Mouse (Mus musculus) liver, adult 2 months (tissue): ENCODE measurements around the gene Fgf23. TPM values are rescaled to one million over a fixed set of nuclear protein-coding genes. Genes with fewer than 3 reads are reported as not detected.
A peak's percentile ranks its signal among the peaks of the same experiment; 100 is the strongest.

Experiments
- DNase-seq: peaks from one replicate; pipeline ENCODE4 v3.0.0-alpha.2; 2011; ENCODE audit warnings: low read depth, low spot score; ENCODE audit errors: extremely low read depth
- H3K27ac ChIP-seq: fragments of 200-500 bp; replicated peaks from 2 replicates; pipeline ENCODE4 v1.5.1; 2012; ENCODE audit warnings: low read depth, mild to moderate bottlenecking, control low read depth, inconsistent platforms, low read length; ENCODE audit not compliant: insufficient read depth
- H3K27me3 ChIP-seq: fragments of 200-500 bp; 2 replicates; pipeline ENCODE4 v1.6.1; 2012; ENCODE audit warnings: mild to moderate bottlenecking, moderate library complexity, low read length, inconsistent platforms; ENCODE audit not compliant: control insufficient read depth, insufficient read depth
- H3K36me3 ChIP-seq: fragments of 200-500 bp; 2 replicates; pipeline ENCODE4 v1.6.1; 2012; ENCODE audit warnings: low read length, inconsistent platforms; ENCODE audit not compliant: control insufficient read depth, insufficient read depth
- H3K4me1 ChIP-seq: fragments of 200-500 bp; 2 replicates; pipeline ENCODE4 v1.6.1; 2011; ENCODE audit warnings: low read length; ENCODE audit not compliant: control insufficient read depth, insufficient read depth
- H3K4me3 ChIP-seq: fragments of 200-500 bp; 2 replicates; pipeline ENCODE4 v1.5.1; 2011; ENCODE audit warnings: low read depth, mild to moderate bottlenecking, control low read depth, low read length, moderate library complexity; ENCODE audit not compliant: insufficient read depth
- H3K79me2 ChIP-seq: fragments of 200-500 bp; 2 replicates; pipeline ENCODE4 v1.6.1; 2012; ENCODE audit warnings: inconsistent platforms, mild to moderate bottlenecking, low read length, moderate library complexity; ENCODE audit not compliant: control insufficient read depth, insufficient read depth
- H3K9ac ChIP-seq: fragments of 200-500 bp; 2 replicates; pipeline ENCODE4 v1.6.1; 2012; ENCODE audit warnings: low read depth, mild to moderate bottlenecking, control low read depth, inconsistent platforms, low read length
- CTCF ChIP-seq: fragments of 200-500 bp; IDR thresholded peaks from 2 replicates; pipeline ENCODE4 v1.5.1; 2011; ENCODE audit warnings: low read depth, low read length, control low read depth
- POLR2A ChIP-seq: fragments of 200-500 bp; IDR thresholded peaks from 2 replicates; pipeline ENCODE4 v1.6.1; 2011; ENCODE audit warnings: low read length, control low read depth; ENCODE audit not compliant: insufficient read depth; ENCODE audit errors: extremely low read depth
- WGBS: fragments of 180-500 bp; shearing (Covaris S2); methylation state at CpG from one replicate; pipeline ENCODE4 v1.1.7; 2018; 5-methylcytosine and 5-hydroxymethylcytosine counted together
- polyA plus RNA-seq: library from polyadenylated mRNA; depleted of rRNA; stranded (reverse); fragments of >200 nt; gene quantifications from 2 replicates; pipeline ENCODE4 v1.2.3, GENCODE M21; 2012
- total RNA-seq: library from RNA; depleted of rRNA; stranded (reverse); fragments of >200 nt; gene quantifications from 2 replicates; pipeline ENCODE4 v1.2.3, GENCODE M21; 2014

Gene Fgf23
- total and polyA plus RNA-seq, 2 experiments, result not detected

DNA sequence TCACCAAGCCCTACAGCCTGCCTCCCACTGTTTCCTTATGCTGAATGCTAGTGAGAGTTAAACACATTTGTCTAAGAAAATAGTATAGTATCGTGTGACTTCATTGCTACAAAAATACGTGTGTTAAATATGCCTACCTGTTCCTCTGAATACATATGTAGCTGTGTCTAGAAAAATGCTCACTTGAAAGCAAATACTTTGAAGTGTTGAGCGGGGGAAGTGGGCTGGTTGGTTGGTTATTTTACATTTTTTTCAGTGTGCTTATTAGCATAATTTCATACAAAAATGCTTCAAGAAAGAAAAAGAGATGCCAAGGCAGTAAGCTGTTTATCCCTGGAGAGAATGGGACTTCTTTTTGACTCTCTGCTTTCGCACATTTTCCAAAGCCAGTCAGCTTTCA is 12.7 kb upstream of the Fgf23 start:
- Histone ChIP-seq H3K27ac (no peak overlapping the region), H3K4me1 (no peaks in the 10 kb centered on the region), H3K9ac (no peak overlapping the region), H3K27me3 (peaks cover 3% of the 10 kb centered on the region; the same call in 1 of the 2 replicates), H3K79me2 (no peaks in the 10 kb centered on the region), H3K36me3 (no peaks in the 10 kb centered on the region), H3K4me3 (no peak overlapping the region)
- WGBS, result 83% methylated on average over 4 of the region's 4 CpGs
- no peak for DNase-seq
- no peak for TF ChIP-seq CTCF
- no peak for TF ChIP-seq POLR2A

DNA sequence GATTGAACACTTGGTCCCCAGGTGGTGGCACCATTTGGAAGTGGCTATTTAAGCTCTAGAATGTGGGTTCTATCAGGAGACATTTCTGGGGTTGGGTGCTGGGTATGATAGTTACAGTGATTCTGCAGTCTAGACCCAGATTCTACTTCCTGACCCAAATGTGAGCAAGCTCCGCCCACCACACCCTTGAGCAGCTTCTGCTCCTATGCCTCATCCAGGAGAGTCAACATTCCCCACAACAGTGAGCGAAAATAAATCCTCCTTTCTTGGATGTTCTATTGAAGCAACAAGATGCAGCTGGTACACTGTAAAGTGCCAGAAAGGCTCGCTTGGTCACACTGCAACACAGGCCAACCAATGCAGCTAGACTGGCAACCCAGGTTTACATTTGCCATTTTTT is 8.8 kb upstream of the Fgf23 start:
- no peak for DNase-seq
- Histone ChIP-seq H3K79me2 (no peaks in the 10 kb centered on the region), H3K4me3 (no peak overlapping the region), H3K4me1 (no peaks in the 10 kb centered on the region), H3K9ac (no peak overlapping the region), H3K36me3 (no peaks in the 10 kb centered on the region), H3K27me3 (peaks cover 3% of the 10 kb centered on the region; the same call in 1 of the 2 replicates), H3K27ac (no peak overlapping the region)
- WGBS, result 85% methylated on average over 3 of the region's 3 CpGs
- TF ChIP-seq POLR2A, result no peak
- no peak for TF ChIP-seq CTCF

DNA sequence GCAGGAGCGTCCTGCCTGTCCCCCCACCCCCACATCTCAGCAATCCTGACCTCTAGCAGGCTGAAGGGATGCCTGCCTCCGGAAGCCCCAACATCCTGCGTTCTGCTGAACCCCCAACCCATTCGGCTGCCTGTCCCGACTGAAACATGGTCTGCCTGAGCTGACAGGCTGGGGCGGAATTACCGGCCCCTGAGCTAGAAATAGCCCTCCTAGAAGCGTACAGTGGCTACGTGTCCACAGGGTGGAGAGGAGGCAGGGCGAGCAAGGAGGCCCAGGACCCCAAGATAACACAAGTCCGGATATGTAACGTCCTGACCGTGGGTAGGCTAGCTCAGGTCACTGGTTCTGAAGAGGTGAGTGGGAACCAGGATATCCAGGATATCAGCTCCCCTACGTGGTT is 7.9 kb upstream of the Fgf23 start:
- no peak overlapping the region for H3K9ac ChIP-seq
- WGBS, result 10% methylated on average over 14 of the region's 14 CpGs
- no peaks in the 10 kb centered on the region for H3K79me2 ChIP-seq
- peaks cover 3% of the 10 kb centered on the region; the same call in 1 of the 2 replicates for H3K27me3 ChIP-seq
- H3K36me3 ChIP-seq, result no peaks in the 10 kb centered on the region
- no peak for DNase-seq
- H3K4me3 ChIP-seq, result no peak overlapping the region
- no peaks in the 10 kb centered on the region for H3K4me1 ChIP-seq
- H3K27ac ChIP-seq, result no peak overlapping the region
- TF ChIP-seq POLR2A (no peak), CTCF (no peak)

DNA sequence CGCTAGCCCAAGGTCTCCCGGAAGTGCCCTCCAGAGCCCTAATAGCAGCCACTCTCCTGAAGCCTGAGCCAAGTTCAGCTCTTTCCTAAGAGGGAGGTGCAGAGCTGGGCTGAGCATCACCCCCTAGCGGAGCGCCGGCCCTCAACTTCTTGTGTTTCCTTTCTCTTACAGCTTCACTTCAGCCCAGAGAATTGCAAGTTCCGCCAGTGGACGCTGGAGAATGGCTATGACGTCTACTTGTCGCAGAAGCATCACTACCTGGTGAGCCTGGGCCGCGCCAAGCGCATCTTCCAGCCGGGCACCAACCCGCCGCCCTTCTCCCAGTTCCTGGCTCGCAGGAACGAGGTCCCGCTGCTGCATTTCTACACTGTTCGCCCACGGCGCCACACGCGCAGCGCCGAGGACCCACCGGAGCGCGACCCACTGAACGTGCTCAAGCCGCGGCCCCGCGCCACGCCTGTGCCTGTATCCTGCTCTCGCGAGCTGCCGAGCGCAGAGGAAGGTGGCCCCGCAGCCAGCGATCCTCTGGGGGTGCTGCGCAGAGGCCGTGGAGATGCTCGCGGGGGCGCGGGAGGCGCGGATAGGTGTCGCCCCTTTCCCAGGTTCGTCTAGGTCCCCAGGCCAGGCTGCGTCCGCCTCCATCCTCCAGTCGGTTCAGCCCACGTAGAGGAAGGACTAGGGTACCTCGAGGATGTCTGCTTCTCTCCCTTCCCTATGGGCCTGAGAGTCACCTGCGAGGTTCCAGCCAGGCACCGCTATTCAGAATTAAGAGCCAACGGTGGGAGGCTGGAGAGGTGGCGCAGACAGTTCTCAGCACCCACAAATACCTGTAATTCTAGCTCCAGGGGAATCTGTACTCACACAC is 7.4 kb downstream of the Fgf23 start:
- Histone ChIP-seq H3K27me3 (peaks cover 5% of the 10 kb centered on the region), H3K27ac (no peak overlapping the region), H3K79me2 (no peaks in the 10 kb centered on the region), H3K4me1 (no peaks in the 10 kb centered on the region), H3K4me3 (peak overlapping the region; percentile 6; the same call in 1 of the 2 replicates), H3K9ac (no peak overlapping the region), H3K36me3 (no peaks in the 10 kb centered on the region)
- no peak for DNase-seq
- WGBS, result 6% methylated on average over 59 of the region's 59 CpGs
- TF ChIP-seq CTCF (peak; percentile 32; the same call in 1 of the 2 replicates), POLR2A (no peak)

DNA sequence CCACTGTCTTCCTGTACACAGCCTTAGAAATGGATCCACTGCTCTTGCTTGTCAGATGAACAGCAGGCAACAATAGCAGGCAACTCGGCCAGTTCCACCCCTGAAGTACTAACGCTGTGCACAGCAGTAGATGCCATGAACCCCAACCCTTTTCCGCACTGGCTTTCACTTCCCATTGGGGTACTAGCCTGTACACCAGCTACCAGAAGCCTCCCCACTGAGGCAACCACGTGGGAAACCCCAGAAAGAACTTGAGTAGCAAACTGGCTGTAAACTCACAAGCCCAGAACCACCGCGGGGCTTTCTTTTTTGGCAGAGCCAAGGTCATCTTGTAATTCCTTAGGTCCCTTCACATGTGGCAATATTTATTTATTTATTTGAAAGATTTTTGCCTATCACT is 9.1 kb downstream of the Fgf23 start:
- TF ChIP-seq CTCF (no peak), POLR2A (no peak)
- WGBS, result 77% methylated on average over 6 of the region's 6 CpGs
- Histone ChIP-seq H3K27ac (no peak overlapping the region), H3K36me3 (no peaks in the 10 kb centered on the region), H3K27me3 (peaks cover 5% of the 10 kb centered on the region), H3K9ac (no peak overlapping the region), H3K79me2 (no peaks in the 10 kb centered on the region), H3K4me3 (no peak overlapping the region), H3K4me1 (no peaks in the 10 kb centered on the region)
- DNase-seq, result no peak

DNA sequence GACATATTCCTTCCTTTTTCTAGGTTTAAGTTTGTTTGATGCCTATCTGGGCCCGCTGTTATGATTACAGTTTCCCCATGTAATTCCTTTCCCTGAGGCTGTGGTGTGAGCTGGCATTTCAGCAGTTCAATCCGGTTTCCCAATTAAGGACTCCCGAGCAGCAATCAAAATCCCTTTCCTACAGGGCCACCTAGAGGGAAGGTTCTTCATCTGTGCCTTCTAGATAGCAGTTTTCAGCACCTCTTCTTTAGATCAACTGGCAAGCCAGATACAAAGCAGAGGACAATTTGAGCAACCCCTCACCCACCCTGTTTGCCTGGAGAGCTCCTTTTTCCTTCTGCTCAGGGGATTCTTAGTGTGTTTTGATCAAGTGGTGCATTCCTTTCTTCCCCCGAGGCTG is 14.0 kb downstream of the Fgf23 start:
- H3K27ac ChIP-seq, result no peak overlapping the region
- peaks cover 33% of the 10 kb centered on the region for H3K36me3 ChIP-seq
- no peak overlapping the region for H3K4me3 ChIP-seq
- no peaks in the 10 kb centered on the region for H3K4me1 ChIP-seq
- WGBS, result 75% methylated on average over 4 of the region's 4 CpGs
- no peaks in the 10 kb centered on the region for H3K79me2 ChIP-seq
- no peak overlapping the region for H3K9ac ChIP-seq
- TF ChIP-seq CTCF (no peak), POLR2A (no peak)
- DNase-seq, result no peak
- no peaks in the 10 kb centered on the region; the same call in 1 of the 2 replicates for H3K27me3 ChIP-seq
